Mouse (Mus musculus) C2C12 (cell line): Measurements from ENCODE around the gene Cacna2d4. TPM values are rescaled to one million over a fixed set of nuclear protein-coding genes. Genes with fewer than 3 reads are reported as not detected.

Experiments used
- H3K27me3 ChIP-seq: one replicate; pipeline ENCODE4 v1.6.1; 2011; ENCODE audit not compliant: control insufficient read depth, insufficient read depth, insufficient read length
- H3K36me3 ChIP-seq: one replicate; pipeline ENCODE4 v1.6.1; 2011; ENCODE audit not compliant: control insufficient read depth, insufficient read depth
- H3K4me3 ChIP-seq: one replicate; pipeline ENCODE4 v1.5.1; 2011; ENCODE audit warnings: mild to moderate bottlenecking, control low read depth; ENCODE audit not compliant: poor library complexity, insufficient read depth, severe bottlenecking
- H3K79me2 ChIP-seq: one replicate; pipeline ENCODE4 v1.6.1; 2011; ENCODE audit not compliant: control insufficient read depth, insufficient read depth
- H3K79me3 ChIP-seq: one replicate; pipeline ENCODE4 v1.6.1; 2011; ENCODE audit warnings: low read depth, control low read depth
- H3ac ChIP-seq: one replicate; pipeline ENCODE3; 2011; ENCODE audit warnings: low read depth; ENCODE audit not compliant: control insufficient read depth, insufficient read length
- CEBPB ChIP-seq: IDR thresholded peaks from one replicate; pipeline ENCODE4 v1.6.1; 2011; ENCODE audit warnings: low read depth, mild to moderate bottlenecking, control low read depth, moderate library complexity
- CTCF ChIP-seq: IDR thresholded peaks from one replicate; pipeline ENCODE4 v1.5.1; 2011; ENCODE audit not compliant: control insufficient read depth, insufficient read depth, insufficient read length
- FOSL1 ChIP-seq: IDR thresholded peaks from one replicate; pipeline ENCODE4 v1.8.0; 2011; ENCODE audit warnings: mild to moderate bottlenecking, low read length; ENCODE audit not compliant: poor library complexity, insufficient read depth, severe bottlenecking
- MAX ChIP-seq: IDR thresholded peaks from one replicate; pipeline ENCODE4 v1.6.1; 2011; ENCODE audit warnings: mild to moderate bottlenecking, control low read depth
- MYOD1 ChIP-seq: IDR thresholded peaks from one replicate; pipeline ENCODE4 v1.6.1; 2011; ENCODE audit warnings: low read depth; ENCODE audit not compliant: control insufficient read depth, insufficient read length
- MYOG ChIP-seq: IDR thresholded peaks from one replicate; pipeline ENCODE4 v1.6.1; 2011; ENCODE audit not compliant: control insufficient read depth, insufficient read length; ENCODE audit errors: extremely low read depth
- USF1 ChIP-seq: IDR thresholded peaks from one replicate; pipeline ENCODE4 v1.6.1; 2011; ENCODE audit warnings: low read depth, mild to moderate bottlenecking, control low read depth, moderate library complexity
- polyA plus RNA-seq: library from polyadenylated mRNA; unstranded; fragments of >200 nt; fragmentation: generic; extraction: Trizol; gene quantifications from one replicate; pipeline ENCODE4 v1.2.1, GENCODE M21; 2012; ENCODE audit warnings: missing spikeins

The Cacna2d4 gene
- polyA plus RNA-seq, 1 experiment: not detected

- H3K79me3 ChIP-seq: peaks cover 30% of the 10 kb centered on the region
- H3ac ChIP-seq: no peak overlapping the region
- no peak for TF ChIP-seq CEBPB
- TF ChIP-seq MAX: no peak
- TF ChIP-seq CTCF: no peak
- no peak for TF ChIP-seq MYOD1
- TF ChIP-seq USF1: no peak
- no peak for TF ChIP-seq MYOG
- TF ChIP-seq FOSL1: no peak
- no peaks in the 10 kb centered on the region for H3K36me3 ChIP-seq
- H3K4me3 ChIP-seq: no peak overlapping the region
- H3K27me3 ChIP-seq: no peaks in the 10 kb centered on the region
- H3K79me2 ChIP-seq: peaks cover 94% of the 10 kb centered on the region
Measured at GRCm38 (mm10) chr6:119375035-119375434, 138.7 kb downstream of the Cacna2d4 start.

GRCm38 (mm10) chr6:119377613-119378012, 141.3 kb downstream of the Cacna2d4 start:
- Histone ChIP-seq H3K79me2 (peaks cover 99% of the 10 kb centered on the region), H3K36me3 (no peaks in the 10 kb centered on the region), H3K4me3 (no peak overlapping the region), H3ac (no peak overlapping the region), H3K27me3 (no peaks in the 10 kb centered on the region), H3K79me3 (peaks cover 50% of the 10 kb centered on the region)
- TF ChIP-seq MYOG: no peak
- no peak for TF ChIP-seq MAX
- no peak for TF ChIP-seq MYOD1
- TF ChIP-seq CEBPB: no peak
- TF ChIP-seq USF1: no peak
- TF ChIP-seq CTCF: no peak
- no peak for TF ChIP-seq FOSL1

- TF ChIP-seq MYOD1: no peak
- TF ChIP-seq CEBPB: no peak
- TF ChIP-seq MYOG: no peak
- TF ChIP-seq USF1: no peak
- no peak for TF ChIP-seq FOSL1
- TF ChIP-seq CTCF: no peak
- TF ChIP-seq MAX: no peak
- H3K4me3 ChIP-seq: no peak overlapping the region
- H3ac ChIP-seq: no peak overlapping the region
Measured at GRCm38 (mm10) chr6:119378631-119379030, 142.3 kb downstream of the Cacna2d4 start.

GRCm38 (mm10) chr6:119385668-119386067, 149.3 kb downstream of the Cacna2d4 start:
- Histone ChIP-seq H3K36me3 (no peaks in the 10 kb centered on the region), H3K4me3 (no peak overlapping the region), H3K79me2 (peaks cover 75% of the 10 kb centered on the region), H3K79me3 (peaks cover 70% of the 10 kb centered on the region), H3ac (no peak overlapping the region), H3K27me3 (no peaks in the 10 kb centered on the region)
- TF ChIP-seq MAX (no peak), MYOD1 (no peak), MYOG (no peak), FOSL1 (no peak), CEBPB (no peak), USF1 (no peak), CTCF (no peak)

More at GRCm38 (mm10) chr6:119378631-119379030, 142.3 kb downstream of the Cacna2d4 start:
- Histone ChIP-seq H3K79me3 (peaks cover 56% of the 10 kb centered on the region), H3K36me3 (no peaks in the 10 kb centered on the region), H3K79me2 (peaks cover 99% of the 10 kb centered on the region), H3K27me3 (no peaks in the 10 kb centered on the region)

GRCm38 (mm10) chr6:119386421-119386820, 150.1 kb downstream of the Cacna2d4 start:
- Histone ChIP-seq H3ac (no peak overlapping the region), H3K79me2 (peaks cover 67% of the 10 kb centered on the region), H3K79me3 (peaks cover 63% of the 10 kb centered on the region), H3K4me3 (no peak overlapping the region), H3K27me3 (no peaks in the 10 kb centered on the region), H3K36me3 (no peaks in the 10 kb centered on the region)
- TF ChIP-seq USF1: no peak

GRCm38 (mm10) chr6:119386821-119387220, 150.5 kb downstream of the Cacna2d4 start:
- TF ChIP-seq CEBPB (no peak), MAX (no peak), CTCF (no peak), USF1 (no peak), MYOG (no peak), MYOD1 (no peak), FOSL1 (no peak)
- Histone ChIP-seq H3K79me3 (peaks cover 59% of the 10 kb centered on the region), H3K4me3 (no peak overlapping the region), H3K36me3 (no peaks in the 10 kb centered on the region), H3K27me3 (no peaks in the 10 kb centered on the region), H3ac (no peak overlapping the region), H3K79me2 (peaks cover 63% of the 10 kb centered on the region)
